Mouse (Mus musculus) hindbrain, postnatal 0 days (tissue): ENCODE results near the gene Stim1. TPM values are rescaled to one million over a fixed set of nuclear protein-coding genes. Genes with fewer than 3 reads are reported as not detected.

Experiments
- ATAC-seq: fragments of 200-750 bp; cut with Nextera tagmentation; 2 replicates; pipeline ENCODE4 v1.8.0; 2017; ENCODE audit warnings: mild to moderate bottlenecking, moderate TSS enrichment, moderate library complexity
- DNase-seq: peaks from one replicate; pipeline ENCODE4 v3.0.0-alpha.2; 2015; ENCODE audit warnings: low spot score
- H3K27ac ChIP-seq: fragments of 300-500 bp; sonication (generic); 2 replicates; pipeline ENCODE4 v1.5.1; 2014; ENCODE audit warnings: mild to moderate bottlenecking
- H3K27me3 ChIP-seq: fragments of 300-500 bp; sonication (generic); 2 replicates; pipeline ENCODE4 v1.6.1; 2014; ENCODE audit warnings: low read length, mixed read lengths; ENCODE audit not compliant: insufficient read depth
- H3K36me3 ChIP-seq: fragments of 300-500 bp; sonication (generic); 2 replicates; pipeline ENCODE4 v1.6.1; 2014; ENCODE audit warnings: low read length, mixed read lengths; ENCODE audit not compliant: insufficient read depth
- H3K4me1 ChIP-seq: fragments of 300-500 bp; sonication (generic); 2 replicates; pipeline ENCODE4 v1.6.1; 2014; ENCODE audit warnings: antibody characterized with exemption, low read length, mixed read lengths; ENCODE audit not compliant: insufficient read depth
- H3K4me2 ChIP-seq: fragments of 300-500 bp; sonication (generic); 2 replicates; pipeline ENCODE4 v1.6.1; 2014; ENCODE audit warnings: low read depth, mild to moderate bottlenecking, low read length, moderate library complexity, mixed read lengths
- H3K4me3 ChIP-seq: fragments of 300-500 bp; sonication (generic); 2 replicates; pipeline ENCODE4 v1.5.1; 2014; ENCODE audit warnings: low read length
- H3K9ac ChIP-seq: fragments of 300-500 bp; sonication (generic); replicated peaks from 2 replicates; pipeline ENCODE4 v1.6.1; 2014; ENCODE audit warnings: mild to moderate bottlenecking, low read length, moderate library complexity, mixed read lengths
- H3K9me3 ChIP-seq: fragments of 300-500 bp; sonication (generic); 2 replicates; pipeline ENCODE4 v1.6.1; 2016; ENCODE audit warnings: low read length, mixed read lengths
- CTCF ChIP-seq: IDR thresholded peaks from 2 replicates; pipeline ENCODE4 v1.5.1; 2016; ENCODE audit warnings: antibody characterized with exemption, control low read depth, low read depth
- WGBS: fragments of 180-500 bp; shearing (Covaris S2); extraction: QIAGEN DNeasy Blood & Tissue Kit; methylation state at CpG from one replicate; pipeline ENCODE4 v1.1.7; 2014; 5-methylcytosine and 5-hydroxymethylcytosine counted together
- polyA plus RNA-seq: library from polyadenylated mRNA; unstranded; fragments of >200 nt; fragmentation: Nextera tagmentation; extraction: Ambion mirVana; gene quantifications from 2 replicates; pipeline ENCODE4 v1.2.1, GENCODE M21; 2015
- total RNA-seq: library from RNA; depleted of rRNA; stranded (reverse); fragments of >200 nt; gene quantifications from 2 replicates; pipeline ENCODE4 v1.2.3, GENCODE M21; 2014

Gene Stim1
- total and polyA plus RNA-seq, 2 experiments from 2014 or later = 17.9 to 34.6 TPM

DNA sequence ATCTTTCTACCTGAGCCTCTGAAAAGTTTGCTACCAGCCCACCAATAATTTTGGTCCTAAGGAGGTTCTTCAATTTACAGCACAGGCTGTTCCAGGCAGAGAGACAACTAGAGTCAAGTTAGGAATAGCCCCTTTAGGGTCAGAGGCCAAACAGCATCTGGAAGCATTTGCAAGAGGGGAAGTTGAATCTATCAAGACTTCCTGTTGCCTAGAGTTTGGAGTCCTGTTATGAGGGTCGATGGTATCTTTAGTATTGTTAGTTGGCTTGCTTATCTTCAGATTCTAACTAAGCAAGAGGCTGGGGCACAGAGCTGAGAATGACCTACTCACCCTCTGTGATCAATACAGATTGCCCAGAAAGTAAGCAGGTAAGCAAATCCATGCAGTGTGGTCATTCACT is 46.5 kb downstream of the Stim1 start:
- H3K4me1 ChIP-seq = no peaks in the 10 kb centered on the region
- TF ChIP-seq CTCF = no peak
- no peak overlapping the region for H3K9ac ChIP-seq
- ATAC-seq (no peak), DNase-seq (no peak)
- no peaks in the 10 kb centered on the region for H3K36me3 ChIP-seq
- no peaks in the 10 kb centered on the region for H3K27me3 ChIP-seq
- H3K4me2 ChIP-seq = no peak overlapping the region
- no peaks in the 10 kb centered on the region for H3K9me3 ChIP-seq
- 82% methylated on average over 1 of the region's 1 CpGs for WGBS
- no peak overlapping the region for H3K27ac ChIP-seq
- no peak overlapping the region for H3K4me3 ChIP-seq

DNA sequence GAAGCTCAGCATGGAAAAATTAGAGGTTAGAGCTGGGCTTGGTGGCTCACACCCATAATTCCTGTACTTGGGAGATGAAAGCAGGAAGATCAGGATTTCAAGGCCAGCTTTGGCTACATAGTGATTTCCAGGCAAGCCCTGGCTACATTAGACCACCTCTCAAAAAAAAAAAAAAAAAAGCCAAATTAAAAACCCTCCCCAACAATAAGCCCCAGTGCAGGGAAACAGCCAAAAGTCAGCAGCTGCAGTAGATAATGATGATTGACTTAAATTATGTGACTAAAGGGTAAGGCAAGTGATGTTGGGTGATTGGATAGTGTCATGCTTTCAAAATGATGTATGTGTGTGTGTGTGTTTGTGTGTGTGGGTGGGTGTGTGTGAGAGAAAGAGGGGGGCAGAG is 47.3 kb downstream of the Stim1 start:
- H3K4me2 ChIP-seq = no peak overlapping the region
- H3K4me1 ChIP-seq = no peaks in the 10 kb centered on the region
- no peaks in the 10 kb centered on the region for H3K36me3 ChIP-seq
- no peak for DNase-seq
- no peak for TF ChIP-seq CTCF
- H3K9me3 ChIP-seq = no peaks in the 10 kb centered on the region
- ATAC-seq = no peak
- no peak overlapping the region for H3K4me3 ChIP-seq
- H3K9ac ChIP-seq = no peak overlapping the region
- H3K27me3 ChIP-seq = no peaks in the 10 kb centered on the region
- H3K27ac ChIP-seq = no peak overlapping the region

DNA sequence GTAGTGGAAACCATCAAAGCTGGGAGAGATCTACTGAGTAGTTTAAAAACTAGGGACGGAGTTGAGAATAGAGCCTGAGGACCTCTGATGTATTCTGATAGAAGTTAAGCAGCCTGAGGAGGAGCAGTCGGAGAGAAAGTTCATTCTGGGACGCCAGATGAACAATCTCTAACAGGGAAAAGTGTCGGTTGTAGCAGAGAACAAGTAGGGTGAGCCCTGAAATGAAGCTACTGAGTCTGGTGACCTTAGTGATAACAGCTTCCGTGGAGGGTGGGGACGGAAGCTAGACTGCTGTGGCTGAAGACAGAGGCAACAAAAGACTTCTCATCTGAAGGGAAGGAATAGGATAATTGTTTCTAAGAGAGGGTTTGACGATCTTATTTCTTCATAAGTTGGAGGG is 47.8 kb downstream of the Stim1 start:
- WGBS = 75% methylated on average over 7 of the region's 7 CpGs
- ATAC-seq (no peak), DNase-seq (no peak)
- Histone ChIP-seq H3K4me1 (no peaks in the 10 kb centered on the region), H3K4me3 (no peak overlapping the region), H3K9ac (no peak overlapping the region), H3K4me2 (no peak overlapping the region), H3K9me3 (no peaks in the 10 kb centered on the region), H3K27ac (no peak overlapping the region), H3K36me3 (no peaks in the 10 kb centered on the region), H3K27me3 (no peaks in the 10 kb centered on the region)
- no peak for TF ChIP-seq CTCF

DNA sequence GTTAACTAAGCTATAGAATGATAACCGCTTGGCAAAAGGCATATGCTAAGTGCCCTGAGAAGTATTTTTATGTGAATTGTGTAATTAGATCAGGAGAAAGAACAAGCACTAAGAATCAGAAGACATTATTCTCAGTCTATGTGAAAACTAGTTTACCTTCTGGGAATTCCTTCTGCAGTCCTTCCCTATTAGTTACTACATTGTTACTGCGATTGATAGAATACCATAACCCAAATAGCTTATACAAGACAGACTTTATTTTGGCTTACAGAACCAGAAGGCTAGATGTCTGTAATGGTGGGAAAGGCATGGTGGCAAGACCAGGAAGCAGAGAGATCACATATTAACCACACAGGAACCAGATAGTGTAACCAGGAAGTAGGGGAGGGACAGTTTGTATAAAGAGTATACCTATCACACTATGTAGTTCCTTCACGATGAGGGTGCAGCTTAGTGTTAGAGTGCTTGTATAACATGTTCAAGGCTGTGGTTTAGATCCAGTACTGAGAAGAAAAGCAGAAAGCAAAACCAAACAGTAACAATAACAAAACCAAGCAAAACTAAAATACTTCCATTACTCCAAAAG is 50.1 kb downstream of the Stim1 start:
- no peak for TF ChIP-seq CTCF
- Histone ChIP-seq H3K9ac (no peak overlapping the region), H3K4me2 (no peak overlapping the region), H3K27me3 (no peaks in the 10 kb centered on the region), H3K4me3 (no peak overlapping the region), H3K36me3 (no peaks in the 10 kb centered on the region), H3K9me3 (no peaks in the 10 kb centered on the region), H3K27ac (no peak overlapping the region), H3K4me1 (no peaks in the 10 kb centered on the region)
- no peak for ATAC-seq
- no peak for DNase-seq
- 95% methylated on average over 3 of the region's 3 CpGs for WGBS

DNA sequence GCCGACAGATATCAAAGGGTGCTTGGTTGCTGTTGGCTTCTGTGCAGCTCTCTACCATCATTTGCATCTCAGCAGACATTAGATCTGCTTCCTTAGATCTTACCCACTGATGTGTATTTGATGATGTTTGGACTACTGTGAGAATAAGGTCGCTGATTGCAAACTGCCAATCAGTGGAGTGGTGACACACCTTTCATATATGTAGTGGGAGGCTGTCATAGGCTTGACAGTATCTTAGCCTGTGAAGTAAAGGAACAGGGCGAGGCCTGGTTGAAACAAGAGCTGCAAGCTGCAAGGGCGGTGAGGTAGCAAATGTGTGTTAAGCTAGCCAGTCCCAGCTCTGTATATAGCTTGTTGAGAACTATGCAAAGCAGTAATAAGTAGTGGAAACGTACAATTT is 54.5 kb downstream of the Stim1 start:
- Histone ChIP-seq H3K4me1 (no peaks in the 10 kb centered on the region), H3K4me2 (no peak overlapping the region), H3K4me3 (no peak overlapping the region), H3K27me3 (no peaks in the 10 kb centered on the region), H3K36me3 (no peaks in the 10 kb centered on the region), H3K9ac (no peak overlapping the region), H3K27ac (no peak overlapping the region), H3K9me3 (no peaks in the 10 kb centered on the region)
- WGBS = 88% methylated on average over 5 of the region's 5 CpGs
- ATAC-seq (no peak), DNase-seq (no peak)
- no peak for TF ChIP-seq CTCF

DNA sequence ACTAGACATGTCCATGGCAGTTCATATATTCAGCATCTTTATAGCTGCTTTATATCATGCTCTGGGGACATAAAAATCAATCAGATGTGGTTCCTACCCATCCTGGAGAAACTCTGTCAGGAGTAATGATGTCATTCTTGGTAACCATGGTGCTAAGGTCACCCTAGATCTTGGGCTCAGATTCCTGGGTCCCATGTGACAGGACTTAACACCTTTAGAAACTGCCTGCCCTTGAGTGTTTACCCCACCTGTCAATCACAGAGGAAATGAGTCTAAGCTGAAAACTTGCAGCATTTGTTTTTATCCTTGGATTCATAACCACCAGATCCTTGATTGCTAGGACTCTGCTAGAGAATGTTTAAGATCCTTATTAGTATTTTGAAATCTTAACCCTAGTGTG is 58.7 kb downstream of the Stim1 start:
- H3K36me3 ChIP-seq = no peaks in the 10 kb centered on the region
- TF ChIP-seq CTCF = no peak
- DNase-seq (no peak), ATAC-seq (no peak)
- no peaks in the 10 kb centered on the region for H3K27me3 ChIP-seq
- H3K27ac ChIP-seq = no peak overlapping the region
- no peaks in the 10 kb centered on the region for H3K9me3 ChIP-seq
- no peak overlapping the region for H3K4me2 ChIP-seq
- H3K4me1 ChIP-seq = no peaks in the 10 kb centered on the region
- no peak overlapping the region for H3K9ac ChIP-seq
- no peak overlapping the region for H3K4me3 ChIP-seq

DNA sequence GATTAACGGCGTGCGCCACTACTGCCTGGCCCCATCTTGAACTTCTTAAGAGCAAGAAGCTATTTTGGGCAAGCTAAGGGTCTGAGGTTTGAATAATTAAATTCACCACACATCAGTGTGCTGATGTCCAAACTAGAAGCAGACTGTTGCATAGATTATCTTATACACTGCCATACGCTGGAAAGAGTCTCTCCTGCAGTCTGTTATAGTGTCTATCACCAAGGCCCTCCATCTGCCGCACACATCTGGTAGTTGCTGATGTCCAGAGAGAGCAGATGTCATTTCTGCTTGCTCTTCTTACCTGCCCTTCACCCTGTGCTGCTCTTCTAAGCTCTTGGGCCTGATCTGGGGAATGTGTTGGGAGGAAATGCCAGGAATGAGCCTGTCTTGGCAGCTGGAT is 62.7 kb downstream of the Stim1 start:
- Histone ChIP-seq H3K27me3 (no peaks in the 10 kb centered on the region), H3K9me3 (no peaks in the 10 kb centered on the region), H3K4me2 (no peak overlapping the region), H3K4me3 (no peak overlapping the region), H3K27ac (no peak overlapping the region), H3K36me3 (no peaks in the 10 kb centered on the region), H3K4me1 (no peaks in the 10 kb centered on the region), H3K9ac (no peak overlapping the region)
- DNase-seq = no peak
- ATAC-seq = no peak
- no peak for TF ChIP-seq CTCF
- WGBS = 89% methylated on average over 5 of the region's 5 CpGs
